Mouse (Mus musculus) bone marrow macrophage, adult 2 months (primary cell): ENCODE data around the gene Carhsp1.

ENCODE experiments used
- CTCF ChIP-seq: IDR thresholded peaks from 2 replicates; pipeline ENCODE4 v1.5.1; 2012; ENCODE audit warnings: low read depth, mild to moderate bottlenecking, low read length, moderate library complexity
- POLR2A ChIP-seq: IDR thresholded peaks from 2 replicates; pipeline ENCODE4 v1.6.1; 2012; ENCODE audit warnings: mild to moderate bottlenecking, low read depth, low read length, borderline replicate concordance

GRCm38 (mm10) chr16:8658349-8658748 lies 13.6 kb downstream of the Carhsp1 start:
- no peak for TF ChIP-seq CTCF
- no peak for TF ChIP-seq POLR2A
